ENCODE assay signal across 8 mouse cellular contexts in the genomic region with DNA sequence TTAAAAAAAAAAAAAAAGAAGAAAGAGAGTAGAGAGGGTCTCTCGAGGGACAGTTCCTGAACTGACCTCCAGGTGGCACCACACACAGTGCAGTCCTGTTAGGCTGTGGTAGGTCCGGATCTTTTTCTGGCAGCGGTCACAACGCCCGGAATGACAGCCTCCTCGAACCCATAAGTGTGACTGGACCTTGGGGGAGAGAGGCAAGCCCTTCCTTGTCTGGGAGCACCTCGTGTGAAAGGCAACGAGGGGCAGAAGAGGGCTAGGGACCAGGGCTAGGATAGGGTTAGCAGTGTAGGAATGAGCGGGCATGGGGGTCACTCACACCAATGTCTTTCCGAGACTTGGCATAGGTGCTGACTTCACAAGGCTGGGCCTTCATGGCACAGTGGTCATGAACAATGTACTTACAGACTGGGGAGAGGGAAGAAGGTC. TPM values are rescaled to one million over a fixed set of nuclear protein-coding genes. Genes with fewer than 3 reads are reported as not detected.
DNase-seq lines count a peak whose midpoint lies in the region; ATAC-seq and TF ChIP-seq lines count a peak whose summit lies in the region.

No protein-coding gene starts in this region.

- no peaks in the 10 kb centered on the region for H3K27me3 ChIP-seq in embryonic facial prominence, embryonic 10.5 days (replicated peaks; ENCODE audit: low read depth, poor library complexity, severe bottlenecking)
- H3K27me3 ChIP-seq in limb, embryonic 14.5 days (ENCODE audit: control insufficient read depth, insufficient read depth, low read length), result no peaks in the 10 kb centered on the region
- no peaks in the 10 kb centered on the region for H3K27me3 ChIP-seq in midbrain, embryonic 16.5 days (ENCODE audit: control insufficient read depth, insufficient read depth, low read depth, low read length)

- 0 out of 2 replicates have a peak, but pooled peaks cover 5% of the 10 kb centered on the region for H3K9me3 ChIP-seq in embryonic facial prominence, embryonic 10.5 days
- no peaks in the 10 kb centered on the region for H3K9me3 ChIP-seq in limb, embryonic 14.5 days (ENCODE audit: control insufficient read depth, low read length)
- 0 out of 2 replicates have a peak, but pooled peaks cover 2% of the 10 kb centered on the region for H3K9me3 ChIP-seq in midbrain, embryonic 16.5 days (replicated peaks; ENCODE audit: control insufficient read depth, low read length, poor library complexity, severe bottlenecking)

- DNase-seq in 3T3-L1 (ENCODE audit: low read depth, low spot score), result peak; percentile 84
- DNase-seq in adrenal gland, postnatal 10 days, result peak; percentile 86
- DNase-seq in embryonic facial prominence, embryonic 10.5 days (ENCODE audit: low spot score), result peak; percentile 75
- peak; percentile 95 for DNase-seq in heart, adult 11 months
- peak; percentile 48 for DNase-seq in kidney, adult 11 months
- DNase-seq in limb, embryonic 14.5 days (ENCODE audit: low spot score), result peak; percentile 82
- DNase-seq in spleen, postnatal 10 days (ENCODE audit: low spot score in 2 of 2), result peak; percentile 61 to 85

- no peak overlapping the region for H3K4me3 ChIP-seq in embryonic facial prominence, embryonic 10.5 days
- no peak overlapping the region for H3K4me3 ChIP-seq in limb, embryonic 14.5 days (replicated peaks; ENCODE audit: low read length)
- H3K4me3 ChIP-seq in midbrain, embryonic 16.5 days (ENCODE audit: low read depth, low read length), result no peak overlapping the region

- peaks cover 7% of the 10 kb centered on the region for H3K36me3 ChIP-seq in embryonic facial prominence, embryonic 10.5 days (replicated peaks)
- peaks cover 14% of the 10 kb centered on the region; the same call in 1 of the 2 replicates for H3K36me3 ChIP-seq in limb, embryonic 14.5 days (ENCODE audit: control insufficient read depth, insufficient read depth, low read length)
- H3K36me3 ChIP-seq in midbrain, embryonic 16.5 days (ENCODE audit: control insufficient read depth, insufficient read depth, low read length), result no peaks in the 10 kb centered on the region

- WGBS in embryonic facial prominence, embryonic 10.5 days, result 24% methylated on average over 10 of the region's 10 CpGs
- 19% methylated on average over 10 of the region's 10 CpGs for WGBS in limb, embryonic 14.5 days
- 17% methylated on average over 10 of the region's 10 CpGs for WGBS in midbrain, embryonic 16.5 days

- TF ChIP-seq POLR2A in limb, embryonic 14.5 days (IDR thresholded peaks at IDR 0.05; ENCODE audit: borderline replicate concordance, extremely low read depth, insufficient read depth, insufficient read length), result no peak

- no peak overlapping the region for H3K9ac ChIP-seq in limb, embryonic 14.5 days (ENCODE audit: low read depth, low read length, severe bottlenecking)
- H3K9ac ChIP-seq in midbrain, embryonic 16.5 days (ENCODE audit: low read depth, low read length), result no peak overlapping the region

- no peaks in the 10 kb centered on the region for H3K4me1 ChIP-seq in embryonic facial prominence, embryonic 10.5 days
- H3K4me1 ChIP-seq in limb, embryonic 14.5 days (ENCODE audit: control insufficient read depth, insufficient read depth, low read length), result no peaks in the 10 kb centered on the region
- no peaks in the 10 kb centered on the region for H3K4me1 ChIP-seq in midbrain, embryonic 16.5 days (ENCODE audit: control insufficient read depth, insufficient read depth, low read length)

- H3K4me2 ChIP-seq in limb, embryonic 14.5 days (replicated peaks; ENCODE audit: low read depth, low read length, severe bottlenecking), result no peak overlapping the region
- H3K4me2 ChIP-seq in midbrain, embryonic 16.5 days (ENCODE audit: low read length), result no peak overlapping the region

- ATAC-seq in limb, embryonic 14.5 days (ENCODE audit: low FRiP score, low read depth), result no peak
- peak; percentile 28; the same call in 1 of the 2 replicates for ATAC-seq in midbrain, embryonic 16.5 days

- no peak overlapping the region for H3K27ac ChIP-seq in embryonic facial prominence, embryonic 10.5 days (replicated peaks)
- no peak overlapping the region for H3K27ac ChIP-seq in limb, embryonic 14.5 days (replicated peaks; ENCODE audit: low read depth, low read length)
- H3K27ac ChIP-seq in midbrain, embryonic 16.5 days (ENCODE audit: low read length), result no peak overlapping the region

RNA-seq across cellular contexts. Expression of gene Dgka, which starts 13.6 kb away (rescaled TPM):
- total RNA-seq in adrenal gland, postnatal 10 days (2021), result 10 to 100 TPM; 16.2 to 17.2 TPM
- polyA plus RNA-seq in embryonic facial prominence, embryonic 10.5 days (2016; fragmentation: Nextera tagmentation; extraction: Ambion mirVana), result 5.2 and 6.3 TPM in 2 replicates
- polyA plus RNA-seq in limb, embryonic 14.5 days (2012; rRNA removed), result 23.0 and 26.6 TPM in 2 replicates
- polyA plus RNA-seq in limb, embryonic 14.5 days (2014; fragmentation: Nextera tagmentation; extraction: Ambion mirVana), result 18.4 and 19.9 TPM in 2 replicates
- polyA plus RNA-seq in midbrain, embryonic 16.5 days (2015; fragmentation: Nextera tagmentation; extraction: Ambion mirVana), result 6.1 and 6.3 TPM in 2 replicates

RNA-seq across cellular contexts. Expression of gene Pym1, which starts 16.7 kb away (rescaled TPM):
- total RNA-seq in adrenal gland, postnatal 10 days (2021), result 10 to 100 TPM; 24.3 to 26.3 TPM
- 56.6 and 60.0 TPM in 2 replicates for polyA plus RNA-seq in embryonic facial prominence, embryonic 10.5 days (2016; fragmentation: Nextera tagmentation; extraction: Ambion mirVana)
- polyA plus RNA-seq in limb, embryonic 14.5 days (2012; rRNA removed), result 49.9 and 60.3 TPM in 2 replicates
- polyA plus RNA-seq in limb, embryonic 14.5 days (2014; fragmentation: Nextera tagmentation; extraction: Ambion mirVana), result 36.0 and 36.8 TPM in 2 replicates
- polyA plus RNA-seq in midbrain, embryonic 16.5 days (2015; fragmentation: Nextera tagmentation; extraction: Ambion mirVana), result 45.5 and 47.7 TPM in 2 replicates

RNA-seq across cellular contexts. Expression of gene Cdk2, which starts 26.2 kb away (rescaled TPM):
- 10 to 100 TPM; 33.2 to 38.6 TPM for total RNA-seq in adrenal gland, postnatal 10 days (2021)
- 124 and 130 TPM in 2 replicates for polyA plus RNA-seq in embryonic facial prominence, embryonic 10.5 days (2016; fragmentation: Nextera tagmentation; extraction: Ambion mirVana)
- polyA plus RNA-seq in limb, embryonic 14.5 days (2012; rRNA removed), result 132 and 148 TPM in 2 replicates
- 106 and 115 TPM in 2 replicates for polyA plus RNA-seq in limb, embryonic 14.5 days (2014; fragmentation: Nextera tagmentation; extraction: Ambion mirVana)
- 14.6 and 15.0 TPM in 2 replicates for polyA plus RNA-seq in midbrain, embryonic 16.5 days (2015; fragmentation: Nextera tagmentation; extraction: Ambion mirVana)

RNA-seq across cellular contexts. Expression of gene Pmel, which starts 27.0 kb away (rescaled TPM):
- total RNA-seq in adrenal gland, postnatal 10 days (2021), result 1 to 10 TPM; 2.1 to 2.7 TPM
- 8.6 and 17.3 TPM in 2 replicates for polyA plus RNA-seq in embryonic facial prominence, embryonic 10.5 days (2016; fragmentation: Nextera tagmentation; extraction: Ambion mirVana)
- polyA plus RNA-seq in limb, embryonic 14.5 days (2012; rRNA removed), result 3.7 and 3.8 TPM in 2 replicates
- polyA plus RNA-seq in limb, embryonic 14.5 days (2014; fragmentation: Nextera tagmentation; extraction: Ambion mirVana), result 4.6 and 5.5 TPM in 2 replicates
- polyA plus RNA-seq in midbrain, embryonic 16.5 days (2015; fragmentation: Nextera tagmentation; extraction: Ambion mirVana), result 0.37 and 0.77 TPM in 2 replicates

RNA-seq across cellular contexts. Expression of gene Rab5b, which starts 35.0 kb away (rescaled TPM):
- 10 to 100 TPM; 91.4 to 96.1 TPM for total RNA-seq in adrenal gland, postnatal 10 days (2021)
- 64.4 and 70.4 TPM in 2 replicates for polyA plus RNA-seq in embryonic facial prominence, embryonic 10.5 days (2016; fragmentation: Nextera tagmentation; extraction: Ambion mirVana)
- 88.3 and 96.3 TPM in 2 replicates for polyA plus RNA-seq in limb, embryonic 14.5 days (2012; rRNA removed)
- polyA plus RNA-seq in limb, embryonic 14.5 days (2014; fragmentation: Nextera tagmentation; extraction: Ambion mirVana), result 78.8 and 86.9 TPM in 2 replicates
- polyA plus RNA-seq in midbrain, embryonic 16.5 days (2015; fragmentation: Nextera tagmentation; extraction: Ambion mirVana), result 119 and 128 TPM in 2 replicates
